Mouse (Mus musculus): ENCODE data around the gene Pip4k2a.

Gene Pip4k2a

DNA sequence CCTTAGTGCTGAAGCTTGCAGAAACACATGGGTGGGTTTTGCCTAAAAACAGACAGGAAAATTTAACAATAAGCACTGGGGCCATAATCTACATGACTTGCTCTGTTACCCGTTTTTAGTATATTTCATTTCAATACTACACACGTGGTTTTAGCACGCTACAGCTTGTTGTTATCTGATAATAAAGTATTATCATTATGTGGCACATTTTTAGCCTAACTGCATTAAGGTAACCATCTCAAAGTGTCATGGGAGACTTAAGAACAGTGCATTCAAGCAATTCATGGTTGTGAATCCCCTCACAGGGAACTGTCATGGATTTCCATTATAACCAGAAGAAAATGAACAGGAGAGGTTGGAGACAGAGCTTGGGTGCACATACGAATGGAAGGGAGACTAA, 43.5 kb downstream of the Pip4k2a start:
- DNase-seq: no peak

DNA sequence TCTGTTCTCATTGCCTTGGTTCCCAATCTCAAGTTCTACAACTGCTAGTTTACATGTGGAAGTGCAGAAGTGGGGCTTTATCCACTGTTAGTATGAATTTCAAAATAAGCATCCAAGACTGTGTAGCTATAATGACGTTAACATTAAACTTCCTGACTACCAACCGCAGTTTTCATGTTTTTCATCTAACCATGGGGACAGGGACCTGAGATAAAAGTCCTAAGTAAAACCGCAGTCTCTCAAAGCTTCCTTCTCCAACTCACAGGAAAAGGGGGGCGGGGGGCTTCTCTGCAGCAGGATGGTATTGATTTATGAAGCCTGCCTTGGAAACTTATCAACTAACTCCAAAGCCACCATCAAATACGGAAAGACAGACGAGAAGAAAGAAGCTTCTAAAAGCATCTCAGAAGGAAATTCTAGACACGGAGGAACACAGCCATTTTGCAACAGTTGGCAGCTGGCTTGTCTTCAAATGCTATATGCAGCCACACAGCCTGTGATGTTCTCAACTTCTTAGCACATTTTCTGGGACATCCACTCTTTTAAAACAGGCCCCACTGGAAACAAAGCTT, 45.7 kb downstream of the Pip4k2a start:
- DNase-seq: peak; percentile 64

GRCm38 (mm10) chr2:18950758-18951157, 47.2 kb downstream of the Pip4k2a start:
- no peak for DNase-seq

DNA sequence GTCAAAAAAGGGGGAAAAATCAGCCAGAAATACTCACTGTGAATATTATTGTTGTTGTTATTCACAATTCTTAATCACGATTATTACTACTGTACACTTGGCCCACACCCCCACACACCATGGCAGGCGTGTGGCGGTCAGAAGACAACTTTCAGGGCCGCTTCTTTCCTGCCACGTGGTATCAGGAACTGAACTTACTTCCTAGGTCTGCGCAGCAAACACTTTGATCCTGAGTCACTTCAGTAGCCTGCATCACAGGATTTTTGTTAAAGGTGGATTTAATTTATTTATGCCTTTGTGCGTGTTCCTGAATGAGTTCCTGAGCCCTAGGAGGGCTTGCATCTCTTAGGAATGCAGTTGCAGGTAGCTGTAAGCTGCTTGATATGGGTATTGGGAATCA, 49.2 kb downstream of the Pip4k2a start:
- DNase-seq: no peak

DNA sequence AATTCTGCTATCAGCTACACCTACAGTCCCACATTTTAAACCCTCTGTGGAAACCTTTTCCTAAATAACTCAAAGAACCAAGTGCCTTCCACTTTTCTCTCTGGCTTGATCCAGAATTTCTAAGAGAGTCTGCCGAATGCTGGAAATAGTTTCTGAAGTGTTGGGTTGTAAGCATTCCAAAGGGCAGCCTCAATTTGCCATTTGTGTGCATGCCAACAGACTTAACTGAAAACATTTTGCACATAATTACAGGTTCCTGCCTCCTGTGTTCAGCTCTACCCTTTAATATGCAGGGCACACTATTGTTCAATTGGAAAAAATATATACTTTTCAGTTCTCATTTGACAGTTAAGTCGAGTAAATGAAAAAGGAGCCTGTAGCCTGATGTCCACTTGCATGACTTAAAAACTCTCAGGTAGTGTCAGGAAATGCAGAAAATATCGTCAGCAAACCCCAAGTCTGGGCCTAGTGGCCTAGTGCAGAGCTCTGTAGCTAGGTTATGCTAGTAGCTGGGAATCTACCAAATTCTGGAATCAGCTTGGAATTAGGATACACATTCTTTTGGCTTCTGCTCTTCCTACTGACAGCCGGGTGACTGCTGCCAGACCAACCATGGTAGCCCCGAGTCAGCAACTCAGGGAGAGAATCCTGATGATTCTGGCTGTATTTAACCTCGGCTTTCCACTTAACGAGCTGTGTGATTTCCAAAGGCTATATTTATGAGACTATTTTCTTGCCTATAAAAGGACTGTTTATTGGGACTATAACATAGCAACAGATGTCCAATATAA, 50.1 kb downstream of the Pip4k2a start:
- DNase-seq: no peak

DNA sequence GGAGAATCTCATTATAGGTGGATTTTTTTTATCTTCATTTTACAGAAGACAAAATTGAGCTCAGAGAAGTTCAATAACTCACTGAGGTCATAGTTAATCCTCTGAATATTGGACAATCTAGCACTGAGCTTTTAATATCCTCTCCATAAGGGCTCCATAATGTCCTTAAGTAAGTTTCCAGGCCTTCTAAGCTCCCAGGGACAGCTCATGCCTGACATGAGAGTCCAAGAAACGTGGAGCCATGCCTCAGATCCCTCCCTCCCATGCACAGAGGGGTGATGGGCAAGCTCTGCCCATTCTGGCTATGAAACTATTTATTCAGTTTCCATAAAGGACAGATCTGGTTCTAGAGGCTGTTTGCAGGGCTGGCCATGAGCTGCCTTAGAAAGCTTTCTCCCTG, 52.5 kb downstream of the Pip4k2a start:
- DNase-seq: no peak

DNA sequence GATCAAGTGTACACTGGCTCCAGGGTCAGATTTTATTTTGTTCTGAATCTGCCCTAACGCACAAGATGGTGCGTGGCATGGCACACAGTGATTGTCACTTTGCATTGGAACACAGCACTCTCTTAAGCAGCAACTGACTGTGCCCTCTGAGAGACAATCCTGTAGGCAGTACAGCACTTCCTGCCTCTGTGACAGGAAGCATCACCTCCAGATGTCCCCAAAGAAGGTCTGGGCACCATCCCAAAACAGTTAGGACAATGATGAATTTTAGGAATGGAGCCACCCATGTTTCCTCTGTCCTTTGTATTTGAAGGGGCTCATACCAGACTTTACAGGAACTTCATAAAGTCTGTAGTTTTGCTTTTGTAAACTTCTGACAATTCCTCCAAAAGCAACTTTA, 54.0 kb downstream of the Pip4k2a start:
- no peak for DNase-seq

GRCm38 (mm10) chr2:18943366-18943765, 54.6 kb downstream of the Pip4k2a start:
- no peak for DNase-seq

GRCm38 (mm10) chr2:18940693-18941270, 57.1 kb downstream of the Pip4k2a start:
- DNase-seq: no peak

DNA sequence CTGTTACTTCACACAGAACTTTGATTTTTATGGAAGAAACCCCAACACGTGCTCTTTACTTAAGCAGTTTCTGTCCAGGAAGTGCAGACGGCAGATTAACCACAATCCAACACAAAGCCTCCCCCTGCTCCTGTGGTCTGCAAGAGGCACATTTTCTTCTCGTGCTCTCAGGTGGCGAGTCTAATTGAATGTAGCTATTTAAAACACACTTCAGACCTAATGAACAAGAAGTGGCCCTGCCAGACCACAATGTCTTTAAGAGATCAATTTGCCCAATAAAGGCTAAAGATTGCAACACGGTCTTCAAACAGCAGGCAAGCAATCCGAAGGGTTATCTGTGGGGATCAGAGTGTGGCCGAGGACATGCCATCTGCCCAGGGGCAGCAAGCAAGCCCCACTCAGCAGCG, 59.0 kb downstream of the Pip4k2a start:
- DNase-seq: no peak

DNA sequence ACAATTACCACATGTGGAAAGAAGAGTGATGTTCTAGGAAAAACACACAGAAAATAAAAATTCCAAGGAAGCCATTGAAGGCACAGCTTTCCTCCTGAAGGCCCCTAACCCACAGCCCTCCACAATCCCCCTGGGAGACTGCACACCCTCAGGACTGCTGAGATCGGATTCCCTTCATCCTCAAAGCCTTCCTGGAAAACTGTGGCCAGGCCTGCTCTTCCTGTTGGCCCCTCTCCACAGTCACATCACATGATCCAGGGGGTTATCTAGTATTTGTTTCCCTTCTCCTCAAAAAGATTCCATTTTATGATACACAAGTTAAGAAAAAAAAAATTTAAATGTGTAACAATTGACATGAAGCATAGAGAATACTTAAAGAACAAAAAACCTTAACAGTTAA, 59.7 kb downstream of the Pip4k2a start:
- DNase-seq: no peak

GRCm38 (mm10) chr2:18937611-18938010, 60.3 kb downstream of the Pip4k2a start:
- DNase-seq: peak; percentile 51

DNA sequence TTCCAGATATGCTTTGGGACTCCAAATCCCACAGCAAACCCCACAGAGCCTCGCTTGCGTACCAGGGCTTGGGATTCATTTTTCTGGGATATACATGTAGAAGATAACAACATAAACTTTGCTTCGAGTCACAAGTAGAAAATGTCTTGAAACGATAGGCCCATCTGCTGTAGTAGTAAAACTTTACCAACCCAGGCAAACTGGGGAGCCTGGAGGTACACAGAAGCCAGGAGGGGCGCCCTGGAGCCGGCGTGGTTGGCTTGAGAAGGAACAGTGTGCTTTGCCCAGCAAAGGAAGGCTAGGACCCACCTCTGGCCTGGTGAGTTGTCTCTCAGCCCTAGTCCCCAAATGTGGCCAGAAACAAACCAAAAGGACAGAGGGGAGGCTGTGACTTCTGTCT, 61.5 kb downstream of the Pip4k2a start:
- DNase-seq: peak; percentile 45

DNA sequence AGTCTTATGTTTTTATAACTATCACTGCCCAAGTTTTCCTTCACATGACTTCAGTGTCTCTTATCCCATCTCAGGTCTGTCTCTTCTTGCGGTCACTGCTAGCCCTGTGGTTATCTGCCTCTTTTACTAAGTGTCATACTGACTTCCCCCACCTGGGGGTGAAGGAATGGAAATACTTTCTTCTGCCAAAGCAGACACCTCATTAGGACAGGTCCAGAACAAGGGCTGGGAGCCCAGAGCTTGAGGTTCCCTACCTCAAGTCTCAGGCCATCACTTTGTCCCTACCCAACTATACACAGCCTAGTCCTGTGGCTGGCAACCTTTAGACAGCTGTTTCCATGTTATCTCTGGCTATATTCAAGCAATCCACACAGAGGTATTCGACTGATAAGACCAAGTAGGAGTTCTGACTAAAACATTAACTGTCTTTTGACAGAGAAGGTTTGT, 62.3 kb downstream of the Pip4k2a start:
- DNase-seq: no peak

DNA sequence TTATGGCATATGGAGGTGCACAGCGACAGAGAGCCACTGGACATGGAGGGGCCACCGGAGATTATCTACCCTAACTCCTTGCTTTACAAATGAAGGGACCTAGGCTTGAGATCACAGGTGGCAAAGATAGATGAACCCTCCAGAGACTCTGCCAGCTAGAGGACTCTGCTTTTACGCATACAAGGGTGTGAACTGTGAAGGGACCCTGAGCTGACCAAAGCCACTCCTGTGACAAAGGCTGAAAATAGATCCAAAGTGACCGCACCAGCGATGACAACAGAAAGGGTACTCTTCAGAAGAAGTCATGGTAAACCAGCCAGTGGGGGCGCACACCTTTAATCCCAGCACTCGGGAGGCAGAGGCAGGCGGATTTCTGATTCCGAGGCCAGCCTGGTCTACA, 63.8 kb downstream of the Pip4k2a start:
- no peak for DNase-seq

- no peak for DNase-seq
Observed at GRCm38 (mm10) chr2:18933418-18933817, 64.5 kb downstream of the Pip4k2a start.

- no peak for DNase-seq
Observed at GRCm38 (mm10) chr2:18930318-18931060, 67.4 kb downstream of the Pip4k2a start.

DNA sequence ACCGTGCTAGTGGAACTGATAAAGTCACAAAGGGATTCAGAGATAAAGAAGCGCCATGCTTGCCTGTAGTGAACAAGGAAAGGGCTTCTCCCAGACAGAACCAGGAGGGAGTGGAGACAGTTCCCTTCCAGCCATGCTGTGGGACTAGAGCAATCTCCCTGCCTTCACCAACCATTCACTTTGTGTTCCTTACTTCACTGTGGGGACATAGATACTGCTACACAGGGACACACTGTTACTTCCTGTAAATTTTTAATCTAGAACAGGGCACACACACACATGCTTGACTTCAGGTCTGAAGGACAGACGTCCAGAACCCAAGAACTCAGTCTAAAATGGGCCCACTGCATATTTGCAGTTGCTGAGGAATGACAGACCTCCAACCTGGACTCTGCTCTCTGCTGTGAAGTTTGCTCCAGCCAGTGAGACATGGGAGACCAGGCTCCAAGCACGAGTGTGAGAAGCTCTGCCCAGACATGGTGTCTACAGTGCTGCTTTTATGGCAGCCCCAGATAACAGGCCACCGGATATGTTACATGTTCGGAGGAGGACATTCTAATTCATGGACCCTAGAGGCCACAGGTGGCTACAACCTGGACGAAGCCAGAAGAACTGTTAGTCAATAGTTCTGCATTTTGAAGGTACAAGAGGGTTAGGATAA, 69.2 kb downstream of the Pip4k2a start:
- no peak for DNase-seq

- no peak for DNase-seq
Observed at GRCm38 (mm10) chr2:18928196-18928595, 69.7 kb downstream of the Pip4k2a start.

GRCm38 (mm10) chr2:18923806-18924595, 73.9 kb downstream of the Pip4k2a start:
- DNase-seq: no peak

DNA sequence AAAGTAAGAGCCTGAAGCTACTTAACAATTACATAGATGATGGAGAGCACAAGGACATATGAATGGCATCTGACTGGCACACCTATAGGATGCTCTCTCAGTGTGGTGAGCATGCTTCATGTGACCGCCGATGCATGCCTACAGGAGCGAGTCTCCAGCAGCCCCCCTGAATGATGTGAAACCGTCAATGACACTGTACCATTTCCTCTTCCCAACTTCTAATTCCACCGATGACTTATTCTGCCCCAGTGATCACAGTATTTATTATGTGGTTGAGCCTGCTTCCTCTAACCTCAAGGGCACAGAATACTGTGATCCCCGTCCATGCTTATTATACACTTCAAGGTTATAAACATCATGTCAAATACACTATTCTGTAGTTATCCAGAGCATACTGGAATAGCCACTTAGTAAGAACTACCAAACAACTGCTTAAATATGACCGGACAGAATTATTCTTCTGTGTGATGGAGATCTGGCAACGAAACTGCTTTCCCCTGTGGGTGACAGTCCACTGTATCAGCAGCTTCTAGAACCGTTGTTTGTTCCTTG, 74.8 kb downstream of the Pip4k2a start:
- DNase-seq: no peak
